Mouse (Mus musculus): ENCODE data around the gene Olfr680-ps1. TPM values are rescaled to one million over a fixed set of nuclear protein-coding genes. Genes with fewer than 3 reads are reported as not detected.
"Not testable (repeated sequence)": the region's sequence is repeated elsewhere in the genome, so short reads cannot be mapped to it uniquely, and the experiment has no call there.

Olfr680-ps1 gene
- polyA plus RNA-seq (2014; fragmentation: Nextera tagmentation; extraction: Ambion mirVana), result not detected in 2 replicates

GRCm38 (mm10) chr7:105092717-105093116 is at the start of gene Olfr680-ps1:
Gene Olfr680-ps1 (minus strand): TSS chr7:105092817.
- H3K4me2 ChIP-seq (ENCODE audit: low read length); H3K27me3 ChIP-seq (ENCODE audit: control insufficient read depth, insufficient read depth, low read length); H3K27ac ChIP-seq (replicated peaks; ENCODE audit: low read depth, low read length); H3K36me3 ChIP-seq (ENCODE audit: control insufficient read depth, insufficient read depth, low read length); H3K9ac ChIP-seq (replicated peaks; ENCODE audit: low read length); ATAC-seq (ENCODE audit: low FRiP score, low TSS enrichment); H3K9me3 ChIP-seq (ENCODE audit: control insufficient read depth, low read length); H3K4me3 ChIP-seq (replicated peaks; ENCODE audit: low read depth, low read length); DNase-seq; H3K4me1 ChIP-seq (ENCODE audit: control insufficient read depth, insufficient read depth, low read length): not testable (repeated sequence)

DNA sequence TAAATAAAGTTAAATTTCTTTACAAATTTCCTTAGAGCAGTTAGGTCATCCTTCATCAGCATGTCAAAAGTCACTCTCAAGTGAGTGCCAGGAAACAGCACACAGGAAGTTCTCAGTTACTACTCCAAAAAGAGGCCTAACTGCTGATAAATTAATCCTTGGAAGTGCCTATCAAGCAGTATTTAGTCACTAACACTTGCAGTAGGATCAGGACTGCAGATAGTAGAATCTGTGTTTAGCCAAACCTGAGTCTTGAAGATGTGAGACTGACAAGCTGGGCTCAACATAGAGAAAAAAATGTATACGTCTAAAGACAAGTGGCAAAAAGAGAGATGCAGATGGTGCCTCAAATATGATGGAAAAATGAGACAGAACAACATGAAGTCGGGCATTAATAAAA is 48.7 kb upstream of the Olfr680-ps1 start:
- H3K4me3 ChIP-seq (replicated peaks; ENCODE audit: low read depth, low read length), result no peak overlapping the region
- no peak for DNase-seq
- ATAC-seq (ENCODE audit: low FRiP score, low TSS enrichment), result no peak
- H3K27me3 ChIP-seq (ENCODE audit: control insufficient read depth, insufficient read depth, low read length), result no peaks in the 10 kb centered on the region
- H3K4me2 ChIP-seq (ENCODE audit: low read length), result no peak overlapping the region
- H3K36me3 ChIP-seq (ENCODE audit: control insufficient read depth, insufficient read depth, low read length), result no peaks in the 10 kb centered on the region
- H3K9ac ChIP-seq (replicated peaks; ENCODE audit: low read length), result no peak overlapping the region
- no peak overlapping the region for H3K27ac ChIP-seq (replicated peaks; ENCODE audit: low read depth, low read length)
- H3K4me1 ChIP-seq (ENCODE audit: control insufficient read depth, insufficient read depth, low read length), result no peaks in the 10 kb centered on the region
- 80% methylated on average over 2 of the region's 2 CpGs for WGBS
- H3K9me3 ChIP-seq (ENCODE audit: control insufficient read depth, low read length), result no peaks in the 10 kb centered on the region

DNA sequence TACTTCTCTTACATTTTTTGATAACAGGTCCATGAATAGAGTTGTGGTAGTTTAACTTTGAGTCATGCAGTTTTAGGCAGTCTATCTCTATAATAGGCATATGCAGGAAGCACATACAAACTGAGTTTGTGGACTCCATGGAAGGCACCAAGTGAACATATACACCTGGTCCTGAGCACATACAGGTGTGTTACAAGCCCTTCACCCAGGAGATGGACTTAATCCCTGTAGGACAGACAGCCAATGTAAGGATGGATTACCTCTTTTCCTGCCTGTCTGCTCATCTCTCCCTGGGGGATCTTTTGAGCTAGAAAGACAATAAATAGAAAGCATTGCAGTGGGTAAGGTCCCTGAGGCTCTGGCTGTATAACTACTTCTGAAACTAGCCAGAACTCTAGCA is 23.9 kb upstream of the Olfr680-ps1 start, which contains the start of gene Olfr681:
Gene Olfr681 (plus strand): TSS at position 301 of the 400 bp plus-strand sequence.
- DNase-seq (no peak), ATAC-seq (ENCODE audit: low FRiP score, low TSS enrichment) (no peak)
- no peak within 1 kb of the TSS for H3K4me2 ChIP-seq (ENCODE audit: low read length)
- no peak within 1 kb of the TSS for H3K4me3 ChIP-seq (replicated peaks; ENCODE audit: low read depth, low read length)
- H3K9me3 ChIP-seq (ENCODE audit: control insufficient read depth, low read length), result no peaks in the 10 kb centered on the region
- no peak within 1 kb of the TSS for H3K27ac ChIP-seq (replicated peaks; ENCODE audit: low read depth, low read length)
- no peaks in the 10 kb centered on the region for H3K4me1 ChIP-seq (ENCODE audit: control insufficient read depth, insufficient read depth, low read length)
- H3K36me3 ChIP-seq (ENCODE audit: control insufficient read depth, insufficient read depth, low read length), result no peaks in the 10 kb centered on the region
- H3K27me3 ChIP-seq (ENCODE audit: control insufficient read depth, insufficient read depth, low read length), result no peaks in the 10 kb centered on the region
- no peak within 1 kb of the TSS for H3K9ac ChIP-seq (replicated peaks; ENCODE audit: low read length)

- no peak within 1 kb of the TSS for H3K9ac ChIP-seq (replicated peaks; ENCODE audit: low read length)
- no peak within 1 kb of the TSS for H3K4me3 ChIP-seq (replicated peaks; ENCODE audit: low read depth, low read length)
- DNase-seq (no peak), ATAC-seq (ENCODE audit: low FRiP score, low TSS enrichment) (no peak)
- no peaks in the 10 kb centered on the region for H3K27me3 ChIP-seq (ENCODE audit: control insufficient read depth, insufficient read depth, low read length)
- no peak within 1 kb of the TSS for H3K27ac ChIP-seq (replicated peaks; ENCODE audit: low read depth, low read length)
- no peaks in the 10 kb centered on the region for H3K36me3 ChIP-seq (ENCODE audit: control insufficient read depth, insufficient read depth, low read length)
- H3K4me2 ChIP-seq (ENCODE audit: low read length), result no peak within 1 kb of the TSS
- H3K4me1 ChIP-seq (ENCODE audit: control insufficient read depth, insufficient read depth, low read length), result no peaks in the 10 kb centered on the region
- H3K9me3 ChIP-seq (ENCODE audit: control insufficient read depth, low read length), result no peaks in the 10 kb centered on the region
- 77% methylated on average over 1 of the region's 1 CpGs for WGBS
Measured at GRCm38 (mm10) chr7:105080905-105081304, 11.7 kb downstream of the Olfr680-ps1 start, which contains the start of gene Olfr679. Gene Olfr679 (plus strand): TSS chr7:105081205.

DNA sequence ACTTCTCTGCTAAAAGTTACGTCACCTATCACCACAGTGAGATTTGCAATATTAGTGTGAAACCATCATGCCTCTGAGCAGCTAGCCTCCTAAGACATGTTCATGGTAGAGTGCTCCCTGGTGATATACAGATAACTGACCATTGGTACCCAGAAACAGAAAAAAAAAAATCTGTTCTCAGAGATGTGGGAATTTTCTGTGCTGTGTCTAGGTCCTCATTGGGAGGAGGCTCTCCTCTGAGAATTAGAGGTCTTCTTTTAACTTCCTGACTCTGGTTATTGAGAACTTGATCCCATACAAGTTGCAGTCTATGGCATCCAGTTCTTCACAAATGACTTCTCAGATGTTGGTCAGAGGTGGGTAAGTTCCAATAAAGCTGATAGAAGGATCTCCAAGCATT is 28.4 kb downstream of the Olfr680-ps1 start, which contains the start of gene Olfr678:
Gene Olfr678 (plus strand): TSS at position 301 of the 400 bp plus-strand sequence.
- Histone ChIP-seq H3K27me3 (ENCODE audit: control insufficient read depth, insufficient read depth, low read length) (no peaks in the 10 kb centered on the region), H3K9me3 (ENCODE audit: control insufficient read depth, low read length) (no peaks in the 10 kb centered on the region), H3K4me1 (ENCODE audit: control insufficient read depth, insufficient read depth, low read length) (no peaks in the 10 kb centered on the region), H3K4me3 (replicated peaks; ENCODE audit: low read depth, low read length) (no peak within 1 kb of the TSS), H3K36me3 (ENCODE audit: control insufficient read depth, insufficient read depth, low read length) (no peaks in the 10 kb centered on the region), H3K9ac (replicated peaks; ENCODE audit: low read length) (no peak within 1 kb of the TSS), H3K27ac (replicated peaks; ENCODE audit: low read depth, low read length) (no peak within 1 kb of the TSS), H3K4me2 (ENCODE audit: low read length) (no peak within 1 kb of the TSS)
- DNase-seq (no peak), ATAC-seq (ENCODE audit: low FRiP score, low TSS enrichment) (no peak)
- 100% methylated on average over 1 of the region's 1 CpGs for WGBS

- no peaks in the 10 kb centered on the region for H3K9me3 ChIP-seq (ENCODE audit: control insufficient read depth, low read length)
- peak; percentile 13 for DNase-seq
- no peaks in the 10 kb centered on the region for H3K4me1 ChIP-seq (ENCODE audit: control insufficient read depth, insufficient read depth, low read length)
- H3K36me3 ChIP-seq (ENCODE audit: control insufficient read depth, insufficient read depth, low read length), result no peaks in the 10 kb centered on the region
- no peak for ATAC-seq (ENCODE audit: low FRiP score, low TSS enrichment)
- no peak overlapping the region for H3K9ac ChIP-seq (replicated peaks; ENCODE audit: low read length)
- H3K4me2 ChIP-seq (ENCODE audit: low read length), result no peak overlapping the region
- H3K27ac ChIP-seq (replicated peaks; ENCODE audit: low read depth, low read length), result no peak overlapping the region
- no peak overlapping the region for H3K4me3 ChIP-seq (replicated peaks; ENCODE audit: low read depth, low read length)
- no peaks in the 10 kb centered on the region for H3K27me3 ChIP-seq (ENCODE audit: control insufficient read depth, insufficient read depth, low read length)
Measured at GRCm38 (mm10) chr7:105058951-105059350, 33.7 kb downstream of the Olfr680-ps1 start.

Other genes with a start within 250 kb of the Olfr680-ps1 start
- not detected in 2 replicates for gene Usp17la, start 235.8 kb downstream of the Olfr680-ps1 start, polyA plus RNA-seq (2014; fragmentation: Nextera tagmentation; extraction: Ambion mirVana)
- not detected in 2 replicates for gene Olfr665, start 214.8 kb downstream of the Olfr680-ps1 start, polyA plus RNA-seq (2014; fragmentation: Nextera tagmentation; extraction: Ambion mirVana)
- gene Olfr666, start 196.9 kb downstream of the Olfr680-ps1 start, polyA plus RNA-seq (2014; fragmentation: Nextera tagmentation; extraction: Ambion mirVana), result not detected in 2 replicates
- not detected in 2 replicates for gene Olfr667, start 171.3 kb downstream of the Olfr680-ps1 start, polyA plus RNA-seq (2014; fragmentation: Nextera tagmentation; extraction: Ambion mirVana)
- gene Olfr668, start 164.8 kb downstream of the Olfr680-ps1 start, polyA plus RNA-seq (2014; fragmentation: Nextera tagmentation; extraction: Ambion mirVana), result not detected in 2 replicates
- not detected in 2 replicates for gene Olfr669, start 158.6 kb downstream of the Olfr680-ps1 start, polyA plus RNA-seq (2014; fragmentation: Nextera tagmentation; extraction: Ambion mirVana)
- not detected in 2 replicates for gene Olfr670, start 130.2 kb downstream of the Olfr680-ps1 start, polyA plus RNA-seq (2014; fragmentation: Nextera tagmentation; extraction: Ambion mirVana)
- gene Olfr671, start 113.7 kb downstream of the Olfr680-ps1 start, polyA plus RNA-seq (2014; fragmentation: Nextera tagmentation; extraction: Ambion mirVana), result not detected in 2 replicates
- not detected in 2 replicates for gene Olfr672, start 90.8 kb downstream of the Olfr680-ps1 start, polyA plus RNA-seq (2014; fragmentation: Nextera tagmentation; extraction: Ambion mirVana)
- not detected in 2 replicates for gene Olfr675, start 64.4 kb downstream of the Olfr680-ps1 start, polyA plus RNA-seq (2014; fragmentation: Nextera tagmentation; extraction: Ambion mirVana)
- not detected in 2 replicates for gene Olfr676, start 60.1 kb downstream of the Olfr680-ps1 start, polyA plus RNA-seq (2014; fragmentation: Nextera tagmentation; extraction: Ambion mirVana)
- not detected in 2 replicates for gene Olfr677, start 41.4 kb downstream of the Olfr680-ps1 start, polyA plus RNA-seq (2014; fragmentation: Nextera tagmentation; extraction: Ambion mirVana)
- not detected in 2 replicates for gene Olfr678, start 28.3 kb downstream of the Olfr680-ps1 start, polyA plus RNA-seq (2014; fragmentation: Nextera tagmentation; extraction: Ambion mirVana)
- gene Olfr679, start 11.6 kb downstream of the Olfr680-ps1 start, polyA plus RNA-seq (2014; fragmentation: Nextera tagmentation; extraction: Ambion mirVana), result not detected in 2 replicates
- gene Olfr681, start 24.0 kb upstream of the Olfr680-ps1 start, polyA plus RNA-seq (2014; fragmentation: Nextera tagmentation; extraction: Ambion mirVana), result not detected in 2 replicates
- gene Olfr683, start 54.2 kb upstream of the Olfr680-ps1 start, polyA plus RNA-seq (2014; fragmentation: Nextera tagmentation; extraction: Ambion mirVana), result not detected in 2 replicates
- gene Olfr684, start 70.8 kb upstream of the Olfr680-ps1 start, polyA plus RNA-seq (2014; fragmentation: Nextera tagmentation; extraction: Ambion mirVana), result not detected in 2 replicates
- not detected in 2 replicates for gene Olfr685, start 93.2 kb upstream of the Olfr680-ps1 start, polyA plus RNA-seq (2014; fragmentation: Nextera tagmentation; extraction: Ambion mirVana)
- gene Olfr686, start 114.7 kb upstream of the Olfr680-ps1 start, polyA plus RNA-seq (2014; fragmentation: Nextera tagmentation; extraction: Ambion mirVana), result not detected in 2 replicates
- not detected in 2 replicates for gene Olfr688, start 195.3 kb upstream of the Olfr680-ps1 start, polyA plus RNA-seq (2014; fragmentation: Nextera tagmentation; extraction: Ambion mirVana)
- gene Olfr689, start 218.3 kb upstream of the Olfr680-ps1 start, polyA plus RNA-seq (2014; fragmentation: Nextera tagmentation; extraction: Ambion mirVana), result 0.08 TPM in 1 of 2 replicates, not detected in the other
- not detected in 2 replicates for gene Olfr690, start 241.3 kb upstream of the Olfr680-ps1 start, polyA plus RNA-seq (2014; fragmentation: Nextera tagmentation; extraction: Ambion mirVana)
- gene Olfr691, start 249.5 kb upstream of the Olfr680-ps1 start, polyA plus RNA-seq (2014; fragmentation: Nextera tagmentation; extraction: Ambion mirVana), result 0.14 and 0.69 TPM in 2 replicates